ENCODE assay signal across 25 mouse cellular contexts in the genomic region with DNA sequence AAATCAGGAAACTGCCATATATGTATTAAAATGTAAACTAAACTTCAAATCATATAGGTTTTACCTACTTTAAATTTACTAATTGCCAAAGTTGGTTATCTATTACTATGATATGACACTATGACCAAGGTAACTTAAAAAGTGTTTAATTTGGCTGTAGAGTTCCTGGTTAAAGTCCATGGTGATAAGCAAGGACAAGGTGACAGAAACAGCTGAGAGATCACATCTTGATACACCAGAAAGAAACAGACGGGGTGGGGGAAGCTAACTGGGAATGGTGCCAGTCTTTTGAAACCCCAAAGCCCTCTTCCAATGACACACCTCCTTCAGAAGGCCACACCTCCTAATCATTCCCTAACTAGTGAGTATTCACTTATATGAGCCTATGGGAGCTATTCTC.
"Had no signal": no experiment of that assay in that cellular context is flagged by ENCODE, and none has a peak within 500 bp of the region (broad histone marks: within the 10 kb centered on the region; RNA-seq: fewer than 3 reads in every experiment).

No protein-coding gene starts in this region.

- H3K4me3 ChIP-seq: gastrocnemius, adult 2 months; heart, embryonic 10.5 days; heart, embryonic 12.5 days; hindbrain, embryonic 13.5 days; hindbrain, embryonic 15.5 days; kidney, embryonic 15.5 days; limb, embryonic 13.5 days; limb, embryonic 15.5 days; liver, embryonic 12.5 days had no signal

- H3K4me1 ChIP-seq: heart, embryonic 10.5 days; heart, embryonic 12.5 days; hindbrain, embryonic 13.5 days; hindbrain, embryonic 15.5 days; kidney, embryonic 15.5 days; limb, embryonic 13.5 days; limb, embryonic 15.5 days; liver, embryonic 12.5 days had no signal

- DNase-seq: gastrocnemius, adult 2 months; gastrocnemius, postnatal 10 days; gastrocnemius, postnatal 25 days; heart, adult 18-20 months; heart, postnatal 10 days; kidney, adult 11 months; kidney, adult 2 months; kidney, adult 9 months; kidney, postnatal 14 days; kidney, postnatal 36 days; layer of hippocampus, adult 9-11 months; layer of hippocampus, postnatal 36 days; left cerebral cortex, postnatal 4 days had no signal

- ATAC-seq: hindbrain, postnatal 0 days; intestine, embryonic 16.5 days; liver, embryonic 12.5 days had no signal

- H3K27ac ChIP-seq: gastrocnemius, adult 2 months; heart, embryonic 10.5 days; hindbrain, embryonic 13.5 days; hindbrain, embryonic 15.5 days; hindbrain, postnatal 0 days; kidney, embryonic 15.5 days; kidney, postnatal 0 days; limb, embryonic 13.5 days; limb, embryonic 15.5 days; liver, embryonic 12.5 days; liver, embryonic 14.5 days had no signal

- H3K4me2 ChIP-seq: heart, embryonic 12.5 days; hindbrain, embryonic 13.5 days; hindbrain, embryonic 15.5 days; kidney, embryonic 15.5 days; limb, embryonic 13.5 days; limb, embryonic 15.5 days; liver, embryonic 12.5 days had no signal

- H3K9ac ChIP-seq: heart, embryonic 12.5 days; hindbrain, embryonic 13.5 days; hindbrain, embryonic 15.5 days; kidney, embryonic 15.5 days; limb, embryonic 13.5 days; limb, embryonic 15.5 days; liver, embryonic 12.5 days; liver, embryonic 14.5 days had no signal

- H3K27me3 ChIP-seq: heart, embryonic 12.5 days; hindbrain, embryonic 13.5 days; hindbrain, embryonic 15.5 days; kidney, embryonic 15.5 days; limb, embryonic 13.5 days; limb, embryonic 15.5 days; liver, embryonic 12.5 days had no signal

- H3K9me3 ChIP-seq: heart, embryonic 10.5 days; heart, embryonic 12.5 days; kidney, embryonic 15.5 days; limb, embryonic 13.5 days; limb, embryonic 15.5 days; liver, embryonic 12.5 days had no signal
